Mouse (Mus musculus) forebrain, postnatal 0 days (tissue): ENCODE data around the gene Klf15. TPM values are rescaled to one million over a fixed set of nuclear protein-coding genes. Genes with fewer than 3 reads are reported as not detected.
A peak's percentile ranks its signal among the peaks of the same experiment; 100 is the strongest.

ENCODE experiments used
- ATAC-seq: fragments of 200-750 bp; cut with Nextera tagmentation; 2 replicates; pipeline ENCODE4 v1.8.0; 2017; ENCODE audit warnings: mild to moderate bottlenecking, moderate library complexity
- DNase-seq: peaks from one replicate; pipeline ENCODE4 v3.0.0-alpha.2; 2015
- H3K27ac ChIP-seq: fragments of 300-500 bp; sonication (generic); 2 replicates; pipeline ENCODE4 v1.5.1; 2014; ENCODE audit warnings: low read depth, mild to moderate bottlenecking, antibody characterized with exemption, low read length, moderate library complexity, mixed read lengths
- H3K27me3 ChIP-seq: fragments of 300-500 bp; sonication (generic); 2 replicates; pipeline ENCODE4 v1.6.1; 2014; ENCODE audit warnings: mild to moderate bottlenecking, low read length, mixed read lengths; ENCODE audit not compliant: insufficient read depth
- H3K36me3 ChIP-seq: fragments of 300-500 bp; sonication (generic); 2 replicates; pipeline ENCODE4 v1.6.1; 2014; ENCODE audit warnings: mild to moderate bottlenecking, moderate library complexity; ENCODE audit not compliant: insufficient read depth
- H3K4me1 ChIP-seq: fragments of 300-500 bp; sonication (generic); 2 replicates; pipeline ENCODE4 v1.6.1; 2014; ENCODE audit warnings: antibody characterized with exemption; ENCODE audit not compliant: insufficient read depth
- H3K4me2 ChIP-seq: fragments of 300-500 bp; sonication (generic); 2 replicates; pipeline ENCODE4 v1.6.1; 2014; ENCODE audit warnings: low read depth, mild to moderate bottlenecking, moderate library complexity
- H3K4me3 ChIP-seq: fragments of 300-500 bp; sonication (generic); 2 replicates; pipeline ENCODE4 v1.5.1; 2014; ENCODE audit warnings: low read depth, low read length, mixed read lengths
- H3K9ac ChIP-seq: fragments of 300-500 bp; sonication (generic); 2 replicates; pipeline ENCODE4 v1.6.1; 2014; ENCODE audit warnings: mild to moderate bottlenecking
- H3K9me3 ChIP-seq: fragments of 300-500 bp; sonication (generic); 2 replicates; pipeline ENCODE4 v1.6.1; 2016; ENCODE audit warnings: low read length
- CTCF ChIP-seq: sonication (generic); IDR thresholded peaks from 2 replicates; pipeline ENCODE4 v1.5.1; 2016; ENCODE audit warnings: antibody characterized with exemption, control low read depth, low read depth
- WGBS: fragments of 180-500 bp; shearing (Covaris S2); extraction: QIAGEN DNeasy Blood & Tissue Kit; methylation state at CpG from one replicate; pipeline ENCODE4 v1.1.7; 2014; 5-methylcytosine and 5-hydroxymethylcytosine counted together
- polyA plus RNA-seq: library from polyadenylated mRNA; unstranded; fragments of >200 nt; fragmentation: Nextera tagmentation; extraction: Ambion mirVana; gene quantifications from 2 replicates; pipeline ENCODE4 v1.2.1, GENCODE M21; 2015
- total RNA-seq: library from RNA; depleted of rRNA; stranded (reverse); fragments of >200 nt; gene quantifications from 2 replicates; pipeline ENCODE4 v1.2.3, GENCODE M21; 2014

Klf15 gene
- total and polyA plus RNA-seq, 2 experiments from 2014 or later, result 17.5 to 24.6 TPM

DNA sequence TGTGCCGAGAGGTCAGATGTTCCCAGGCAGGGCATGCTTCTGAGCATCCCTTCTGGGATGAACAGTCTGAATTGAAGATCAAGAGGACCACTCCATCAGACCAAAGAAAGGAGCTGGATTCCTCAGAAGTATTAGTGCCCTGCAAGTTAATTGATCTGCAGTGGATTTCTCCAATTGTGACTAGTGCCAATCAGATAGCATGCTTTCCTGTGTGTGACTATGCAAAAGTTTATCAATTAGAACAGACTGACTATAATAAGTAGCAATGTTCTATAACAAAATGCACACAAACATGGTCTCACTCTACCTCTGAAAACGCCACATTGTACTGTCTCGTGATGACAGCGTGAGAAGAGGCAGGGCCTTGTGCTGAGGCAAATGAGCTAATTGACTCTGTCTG is 37.1 kb downstream of the Klf15 start:
- DNase-seq, result no peak
- no peaks in the 10 kb centered on the region for H3K36me3 ChIP-seq
- ATAC-seq, result no peak
- TF ChIP-seq CTCF, result no peak
- WGBS, result 31% methylated on average over 4 of the region's 4 CpGs
- no peaks in the 10 kb centered on the region for H3K27me3 ChIP-seq
- H3K4me2 ChIP-seq, result no peak overlapping the region
- no peak overlapping the region for H3K9ac ChIP-seq
- no peak overlapping the region for H3K27ac ChIP-seq
- H3K4me3 ChIP-seq, result no peak overlapping the region
- no peaks in the 10 kb centered on the region for H3K9me3 ChIP-seq
- 0 out of 2 replicates have a peak, but pooled peaks cover 4% of the 10 kb centered on the region for H3K4me1 ChIP-seq

GRCm38 (mm10) chr6:90501222-90501940 is 39.0 kb downstream of the Klf15 start:
- Histone ChIP-seq H3K27me3 (no peaks in the 10 kb centered on the region), H3K4me2 (no peak overlapping the region), H3K4me3 (no peak overlapping the region), H3K9ac (no peak overlapping the region), H3K4me1 (0 out of 2 replicates have a peak, but pooled peaks cover 4% of the 10 kb centered on the region), H3K9me3 (no peaks in the 10 kb centered on the region), H3K36me3 (no peaks in the 10 kb centered on the region), H3K27ac (no peak overlapping the region)
- no peak for ATAC-seq
- TF ChIP-seq CTCF, result no peak
- 85% methylated on average over 8 of the region's 8 CpGs for WGBS
- DNase-seq, result no peak

GRCm38 (mm10) chr6:90505906-90506305 is 43.5 kb downstream of the Klf15 start:
- no peaks in the 10 kb centered on the region for H3K36me3 ChIP-seq
- TF ChIP-seq CTCF, result no peak
- no peaks in the 10 kb centered on the region for H3K27me3 ChIP-seq
- WGBS, result 43% methylated on average over 6 of the region's 6 CpGs
- H3K4me1 ChIP-seq, result peaks cover 4% of the 10 kb centered on the region; the same call in 1 of the 2 replicates
- H3K9me3 ChIP-seq, result no peaks in the 10 kb centered on the region
- H3K4me2 ChIP-seq, result no peak overlapping the region
- no peak overlapping the region for H3K9ac ChIP-seq
- no peak for ATAC-seq
- H3K4me3 ChIP-seq, result no peak overlapping the region
- no peak for DNase-seq
- peak overlapping the region; percentile 60; the same call in 1 of the 2 replicates for H3K27ac ChIP-seq

GRCm38 (mm10) chr6:90506673-90507311 is 44.4 kb downstream of the Klf15 start:
- no peak for TF ChIP-seq CTCF
- Histone ChIP-seq H3K36me3 (no peaks in the 10 kb centered on the region), H3K4me3 (no peak overlapping the region), H3K4me1 (peaks cover 4% of the 10 kb centered on the region; the same call in 1 of the 2 replicates), H3K27ac (peak overlapping the region; percentile 60), H3K4me2 (no peak overlapping the region), H3K9me3 (no peaks in the 10 kb centered on the region), H3K9ac (no peak overlapping the region), H3K27me3 (no peaks in the 10 kb centered on the region)
- WGBS, result 25% methylated on average over 16 of the region's 16 CpGs
- DNase-seq (peak; percentile 79), ATAC-seq (peak; percentile 93)

GRCm38 (mm10) chr6:90507443-90507842 is 45.1 kb downstream of the Klf15 start:
- H3K36me3 ChIP-seq, result no peaks in the 10 kb centered on the region

DNA sequence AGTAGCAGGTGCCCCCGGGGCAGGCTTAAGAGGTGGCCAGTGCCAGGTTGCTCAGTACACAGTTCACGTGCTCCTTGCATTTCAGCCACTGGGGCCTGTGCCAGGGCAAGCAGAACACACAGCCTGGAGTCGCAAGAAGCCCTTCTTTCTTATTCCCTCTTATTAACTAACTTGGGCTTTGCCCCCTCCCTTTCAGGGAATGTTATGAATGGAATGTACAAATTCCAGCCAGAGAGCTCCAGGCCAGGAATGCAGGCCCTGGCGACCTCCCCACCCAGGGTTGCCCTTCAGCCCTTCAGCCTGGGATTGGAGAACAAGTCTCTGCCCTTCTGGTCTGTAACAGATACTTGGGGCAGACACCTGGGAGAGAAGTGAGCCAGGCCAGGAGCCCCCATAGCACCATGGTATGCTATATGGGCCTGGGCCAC is 45.8 kb downstream of the Klf15 start:
- WGBS, result 21% methylated on average over 4 of the region's 4 CpGs
- Histone ChIP-seq H3K4me2 (no peak overlapping the region), H3K27ac (0 out of 2 replicates have a peak overlapping the region, but pooled peaks have one; percentile 30), H3K27me3 (no peaks in the 10 kb centered on the region), H3K4me1 (peaks cover 4% of the 10 kb centered on the region; the same call in 1 of the 2 replicates), H3K9ac (no peak overlapping the region), H3K4me3 (no peak overlapping the region), H3K9me3 (no peaks in the 10 kb centered on the region), H3K36me3 (no peaks in the 10 kb centered on the region)
- peak; percentile 44; the same call in 1 of the 2 replicates for ATAC-seq
- no peak for TF ChIP-seq CTCF
- no peak for DNase-seq

More at GRCm38 (mm10) chr6:90507443-90507842, 45.1 kb downstream of the Klf15 start:
- TF ChIP-seq CTCF, result no peak
- no peaks in the 10 kb centered on the region for H3K9me3 ChIP-seq
- H3K4me1 ChIP-seq, result peaks cover 4% of the 10 kb centered on the region; the same call in 1 of the 2 replicates
- no peak overlapping the region for H3K4me2 ChIP-seq
- no peaks in the 10 kb centered on the region for H3K27me3 ChIP-seq
- DNase-seq (no peak), ATAC-seq (no peak)
- no peak overlapping the region for H3K9ac ChIP-seq
- no peak overlapping the region for H3K4me3 ChIP-seq
- 0 out of 2 replicates have a peak overlapping the region, but pooled peaks have one; percentile 60 for H3K27ac ChIP-seq

GRCm38 (mm10) chr6:90509085-90509484 is 46.7 kb downstream of the Klf15 start:
- no peak for DNase-seq
- no peaks in the 10 kb centered on the region for H3K36me3 ChIP-seq
- H3K4me3 ChIP-seq, result no peak overlapping the region
- H3K4me1 ChIP-seq, result peaks cover 4% of the 10 kb centered on the region; the same call in 1 of the 2 replicates
- TF ChIP-seq CTCF, result no peak
- no peak for ATAC-seq
- WGBS, result 53% methylated on average over 6 of the region's 6 CpGs
- H3K4me2 ChIP-seq, result no peak overlapping the region
- H3K27me3 ChIP-seq, result no peaks in the 10 kb centered on the region
- no peak overlapping the region for H3K27ac ChIP-seq
- no peaks in the 10 kb centered on the region for H3K9me3 ChIP-seq
- H3K9ac ChIP-seq, result no peak overlapping the region
